Mouse (Mus musculus): ENCODE data around the gene Polr2g. TPM values are rescaled to one million over a fixed set of nuclear protein-coding genes. Genes with fewer than 3 reads are reported as not detected.

The Polr2g gene
- polyA plus RNA-seq (2021; fragmentation: Nextera tagmentation), result 224 and 251 TPM in 2 replicates
- long read RNA-seq, experiment 1, transcript Polr2g-201 (8 exons, 890 nt), result major isoform, 35 of 61 reads
- long read RNA-seq, experiment 1, transcript Polr2g-202 (7 exons, 833 nt), result minor isoform, 18 of 61 reads
- long read RNA-seq, experiment 1, partial matches to known transcripts, result 1 of 61 reads
- long read RNA-seq, experiment 1, other reads (novel, unspliced or antisense), result 7 of 61 reads
- long read RNA-seq, experiment 2, transcript Polr2g-201 (8 exons, 890 nt), result major isoform, 133 of 206 reads
- long read RNA-seq, experiment 2, transcript Polr2g-202 (7 exons, 833 nt), result minor isoform, 46 of 206 reads
- long read RNA-seq, experiment 2, partial matches to known transcripts, result 10 of 206 reads
- long read RNA-seq, experiment 2, other reads (novel, unspliced or antisense), result 15 of 206 reads

GRCm38 (mm10) chr19:8798264-8798946 lies at the start of gene Polr2g:
TSS of gene Polr2g (minus strand) at chr19:8798577.

GRCm38 (mm10) chr19:8839103-8839907 lies 40.9 kb upstream of the Polr2g start, which contains the start of gene Gng3:
TSS of gene Gng3 (minus strand) at chr19:8839194.

GRCm38 (mm10) chr19:8837251-8837791 lies 38.9 kb upstream of the Polr2g start, which contains the start of gene Bscl2:
TSS of gene Bscl2 (plus strand) at chr19:8837467.

GRCm38 (mm10) chr19:8829660-8830059 lies 31.3 kb upstream of the Polr2g start, which contains the start of gene AC129217.1:
TSS of gene AC129217.1 (plus strand) at chr19:8829773.

GRCm38 (mm10) chr19:8819596-8820423 lies 21.4 kb upstream of the Polr2g start, which contains the start of gene Hnrnpul2:
TSS of gene Hnrnpul2 (plus strand) at chr19:8820010.

GRCm38 (mm10) chr19:8818801-8819595 lies 20.6 kb upstream of the Polr2g start, which contains the start of gene Ttc9c:
TSS of gene Ttc9c (minus strand) at chr19:8819333.

GRCm38 (mm10) chr19:8802130-8802821 lies 3.9 kb upstream of the Polr2g start, which contains the start of gene Zbtb3:
TSS of gene Zbtb3 (plus strand) at chr19:8802555.

GRCm38 (mm10) chr19:8786008-8786781 lies 12.2 kb downstream of the Polr2g start, which contains the start of gene Taf6l:
TSS of gene Taf6l (minus strand) at chr19:8786417.

GRCm38 (mm10) chr19:8774086-8774835 lies 24.1 kb downstream of the Polr2g start, which contains the start of gene Tmem179b:
TSS of gene Tmem179b (minus strand) at chr19:8774467.

GRCm38 (mm10) chr19:8770567-8771270 lies 27.7 kb downstream of the Polr2g start, which contains the start of gene Tmem223:
TSS of gene Tmem223 (plus strand) at chr19:8770996.

GRCm38 (mm10) chr19:8756635-8757387 lies 41.6 kb downstream of the Polr2g start, which contains the start of gene Nxf1:
TSS of gene Nxf1 (plus strand) at chr19:8757073.

Other genes starting within 250 kb of the Polr2g start
- 8.6 and 10.3 TPM in 2 replicates for gene Slc22a8, start 207.3 kb downstream of the Polr2g start, polyA plus RNA-seq (2021; fragmentation: Nextera tagmentation)
- gene Slc22a6, start 180.5 kb downstream of the Polr2g start, polyA plus RNA-seq (2021; fragmentation: Nextera tagmentation), result 2.2 and 2.7 TPM in 2 replicates
- 41.2 and 88.0 TPM in 2 replicates for gene Chrm1, start 134.8 kb downstream of the Polr2g start, polyA plus RNA-seq (2021; fragmentation: Nextera tagmentation)
- gene Slc3a2, start 75.2 kb downstream of the Polr2g start, polyA plus RNA-seq (2021; fragmentation: Nextera tagmentation), result 169 and 178 TPM in 2 replicates
- gene Wdr74, start 62.8 kb downstream of the Polr2g start, polyA plus RNA-seq (2021; fragmentation: Nextera tagmentation), result 57.2 and 64.9 TPM in 2 replicates
- not detected in 2 replicates for gene 1700092M07Rik, start 57.9 kb downstream of the Polr2g start, polyA plus RNA-seq (2021; fragmentation: Nextera tagmentation)
- 33.4 and 33.5 TPM in 2 replicates for gene Stx5a, start 57.2 kb downstream of the Polr2g start, polyA plus RNA-seq (2021; fragmentation: Nextera tagmentation)
- 23.9 and 27.6 TPM in 2 replicates for gene Nxf1, start 41.5 kb downstream of the Polr2g start, polyA plus RNA-seq (2021; fragmentation: Nextera tagmentation)
- gene Tmem223, start 27.6 kb downstream of the Polr2g start, polyA plus RNA-seq (2021; fragmentation: Nextera tagmentation), result 234 and 250 TPM in 2 replicates
- 28.2 and 37.0 TPM in 2 replicates for gene Tmem179b, start 24.1 kb downstream of the Polr2g start, polyA plus RNA-seq (2021; fragmentation: Nextera tagmentation)
- gene Taf6l, start 12.2 kb downstream of the Polr2g start, polyA plus RNA-seq (2021; fragmentation: Nextera tagmentation), result 11.5 and 16.0 TPM in 2 replicates
- 2.2 and 3.2 TPM in 2 replicates for gene Zbtb3, start 4.0 kb upstream of the Polr2g start, polyA plus RNA-seq (2021; fragmentation: Nextera tagmentation)
- 22.4 and 24.7 TPM in 2 replicates for gene Ttc9c, start 20.8 kb upstream of the Polr2g start, polyA plus RNA-seq (2021; fragmentation: Nextera tagmentation)
- gene Hnrnpul2, start 21.4 kb upstream of the Polr2g start, polyA plus RNA-seq (2021; fragmentation: Nextera tagmentation), result 5.9 and 11.9 TPM in 2 replicates
- gene AC129217.1, start 31.2 kb upstream of the Polr2g start, polyA plus RNA-seq (2021; fragmentation: Nextera tagmentation), result not detected in 2 replicates
- gene Bscl2, start 38.9 kb upstream of the Polr2g start, polyA plus RNA-seq (2021; fragmentation: Nextera tagmentation), result 80.3 and 99.9 TPM in 2 replicates
- gene Gng3, start 40.6 kb upstream of the Polr2g start, polyA plus RNA-seq (2021; fragmentation: Nextera tagmentation), result 271 and 278 TPM in 2 replicates
- 0.28 and 0.50 TPM in 2 replicates for gene Lrrn4cl, start 52.2 kb upstream of the Polr2g start, polyA plus RNA-seq (2021; fragmentation: Nextera tagmentation)
- gene Ubxn1, start 72.9 kb upstream of the Polr2g start, polyA plus RNA-seq (2021; fragmentation: Nextera tagmentation), result 157 and 163 TPM in 2 replicates
- gene Uqcc3, start 82.3 kb upstream of the Polr2g start, polyA plus RNA-seq (2021; fragmentation: Nextera tagmentation), result 68.8 and 84.0 TPM in 2 replicates
- 9.7 and 11.2 TPM in 2 replicates for gene Lbhd1, start 85.2 kb upstream of the Polr2g start, polyA plus RNA-seq (2021; fragmentation: Nextera tagmentation)
- not detected in 2 replicates for gene Gm49403, start 85.4 kb upstream of the Polr2g start, polyA plus RNA-seq (2021; fragmentation: Nextera tagmentation)
- 71.4 and 81.8 TPM in 2 replicates for gene 1810009A15Rik, start 90.3 kb upstream of the Polr2g start, polyA plus RNA-seq (2021; fragmentation: Nextera tagmentation)
- gene Gm49416, start 90.3 kb upstream of the Polr2g start, polyA plus RNA-seq (2021; fragmentation: Nextera tagmentation), result 5.9 and 13.0 TPM in 2 replicates
- gene Ints5, start 94.4 kb upstream of the Polr2g start, polyA plus RNA-seq (2021; fragmentation: Nextera tagmentation), result 6.4 and 8.5 TPM in 2 replicates
- 15.2 and 19.0 TPM in 2 replicates for gene Ganab, start 99.5 kb upstream of the Polr2g start, polyA plus RNA-seq (2021; fragmentation: Nextera tagmentation)
- gene B3gat3, start 121.8 kb upstream of the Polr2g start, polyA plus RNA-seq (2021; fragmentation: Nextera tagmentation), result 49.0 and 67.5 TPM in 2 replicates
- gene Rom1, start 130.8 kb upstream of the Polr2g start, polyA plus RNA-seq (2021; fragmentation: Nextera tagmentation), result 4.9 and 6.0 TPM in 2 replicates
- 3.1 and 4.0 TPM in 2 replicates for gene Eml3, start 131.0 kb upstream of the Polr2g start, polyA plus RNA-seq (2021; fragmentation: Nextera tagmentation)
- 20.4 and 23.0 TPM in 2 replicates for gene Mta2, start 143.3 kb upstream of the Polr2g start, polyA plus RNA-seq (2021; fragmentation: Nextera tagmentation)
- 10.3 and 11.3 TPM in 2 replicates for gene Tut1, start 155.3 kb upstream of the Polr2g start, polyA plus RNA-seq (2021; fragmentation: Nextera tagmentation)
- gene Eef1g, start 168.5 kb upstream of the Polr2g start, polyA plus RNA-seq (2021; fragmentation: Nextera tagmentation), result 432 and 459 TPM in 2 replicates
- 4.5 and 4.9 TPM in 2 replicates for gene Ahnak, start 190.7 kb upstream of the Polr2g start, polyA plus RNA-seq (2021; fragmentation: Nextera tagmentation)

Data from left cerebral cortex, adult 6 months (tissue).